Mouse (Mus musculus) liver, embryonic 14.5 days (tissue): ENCODE results near the gene Hoxc12.

Source experiments
- CTCF ChIP-seq: IDR thresholded peaks from 2 replicates; pipeline ENCODE4 v1.5.1; 2016; ENCODE audit warnings: antibody characterized with exemption, low read depth, control low read depth
- EP300 ChIP-seq: IDR thresholded peaks from 2 replicates; pipeline ENCODE4 v1.6.1; 2016; ENCODE audit warnings: antibody characterized with exemption, low read depth

DNA sequence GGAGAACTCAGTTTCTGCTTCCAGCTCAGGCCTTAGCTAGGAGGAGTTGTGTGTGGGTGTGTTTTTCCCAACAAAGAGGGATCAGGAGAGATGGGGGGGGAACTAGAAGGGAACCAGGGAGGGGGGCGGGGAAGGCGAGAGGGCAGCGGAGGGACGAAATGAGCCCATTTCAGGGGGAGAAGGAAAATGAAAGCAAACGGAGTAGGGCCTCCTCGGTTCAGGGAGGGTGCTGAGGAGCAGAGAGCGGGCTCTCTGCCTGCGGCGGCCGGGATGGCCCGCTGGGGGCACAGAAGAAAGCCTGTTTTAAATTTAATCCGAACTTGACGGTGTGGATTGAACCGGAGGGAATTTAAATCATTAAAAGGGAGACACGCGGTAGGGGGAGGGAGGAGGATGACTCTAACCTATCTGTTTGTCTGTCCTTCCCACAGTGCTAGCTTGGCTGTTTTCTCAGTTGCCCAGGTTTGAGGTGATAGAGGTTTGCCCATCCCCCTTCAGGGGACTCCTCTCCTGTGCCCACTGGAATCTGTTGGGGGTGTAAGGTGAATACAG, 40.9 kb downstream of the Hoxc12 start:
- no peak for TF ChIP-seq CTCF
- no peak for TF ChIP-seq EP300
